ENCODE assay signal across 22 mouse cellular contexts in genomic region chr10:6954533-6954932, GRCm38 (mm10).
DNase-seq lines count a peak whose midpoint lies in the region; ATAC-seq lines count a peak whose summit lies in the region.
"Had no signal": no experiment of that assay in that cellular context is flagged by ENCODE, and none has a peak within 500 bp of the region (broad histone marks: within the 10 kb centered on the region; RNA-seq: fewer than 3 reads in every experiment).

No protein-coding gene starts in this region.

- no peaks in the 10 kb centered on the region for H3K9me3 ChIP-seq in hindbrain, embryonic 16.5 days (ENCODE audit: control insufficient read depth, low read length)
- H3K9me3 ChIP-seq: embryonic facial prominence, embryonic 10.5 days; embryonic facial prominence, embryonic 12.5 days; forebrain, embryonic 13.5 days; forebrain, embryonic 15.5 days had no signal

- no peaks in the 10 kb centered on the region for H3K36me3 ChIP-seq in hindbrain, embryonic 16.5 days (ENCODE audit: control insufficient read depth, insufficient read depth, low read length)
- H3K36me3 ChIP-seq: embryonic facial prominence, embryonic 10.5 days; embryonic facial prominence, embryonic 12.5 days; forebrain, embryonic 15.5 days had no signal

- no peak overlapping the region for H3K9ac ChIP-seq in hindbrain, embryonic 16.5 days (ENCODE audit: low read depth, low read length)
- H3K9ac ChIP-seq: embryonic facial prominence, embryonic 12.5 days; forebrain, embryonic 13.5 days; forebrain, embryonic 15.5 days; forebrain, postnatal 0 days had no signal

- H3K4me1 ChIP-seq in hindbrain, embryonic 16.5 days (ENCODE audit: control insufficient read depth, insufficient read depth, low read depth, low read length) = no peaks in the 10 kb centered on the region
- H3K4me1 ChIP-seq: embryonic facial prominence, embryonic 10.5 days; embryonic facial prominence, embryonic 12.5 days; forebrain, embryonic 13.5 days; forebrain, embryonic 15.5 days had no signal

- ATAC-seq in CD4-positive, CD25-positive, alpha-beta regulatory T cell, adult 4 months = peak; percentile 70
- ATAC-seq in activated CD4-positive, CD25-positive, alpha-beta regulatory T cell, adult 4 months = peak; percentile 46
- no peak for ATAC-seq in hindbrain, embryonic 16.5 days
- ATAC-seq: forebrain, embryonic 13.5 days; forebrain, embryonic 15.5 days; forebrain, postnatal 0 days had no signal

- no peak overlapping the region for H3K4me2 ChIP-seq in hindbrain, embryonic 16.5 days (ENCODE audit: low read length)
- H3K4me2 ChIP-seq: embryonic facial prominence, embryonic 12.5 days; forebrain, embryonic 13.5 days; forebrain, embryonic 15.5 days had no signal

- no peak overlapping the region for H3K27ac ChIP-seq in hindbrain, embryonic 16.5 days (ENCODE audit: low read depth, low read length)
- H3K27ac ChIP-seq: embryonic facial prominence, embryonic 10.5 days; embryonic facial prominence, embryonic 12.5 days; forebrain, embryonic 13.5 days; forebrain, embryonic 15.5 days had no signal

- no peak overlapping the region for H3K4me3 ChIP-seq in hindbrain, embryonic 16.5 days (ENCODE audit: low read length)
- H3K4me3 ChIP-seq: embryonic facial prominence, embryonic 10.5 days; embryonic facial prominence, embryonic 12.5 days; forebrain, embryonic 13.5 days; forebrain, embryonic 15.5 days had no signal

- DNase-seq in thymus, postnatal 0 days (ENCODE audit: low spot score) = peak; percentile 48
- DNase-seq in thymus, postnatal 25 days = no peak
- DNase-seq in naive thymus-derived CD4-positive, alpha-beta T cell, adult 2 months (ENCODE audit: low read depth) = peak; percentile 70
- DNase-seq in frontal cortex, postnatal 10 days (ENCODE audit: low spot score in 2 of 2) = no peak
- no peak for DNase-seq in gastrocnemius, adult 18-20 months (ENCODE audit: low spot score)
- DNase-seq: adrenal gland, adult 2 months; adrenal gland, postnatal 10 days; adrenal gland, postnatal 25 days; B cell, adult 2 months; cerebellum, adult 11 months; cerebellum, adult 18-20 months; cerebellum, adult 8-10 months; cerebellum, postnatal 10 days; cerebellum, postnatal 25 days; forebrain, postnatal 0 days had no signal

- no peaks in the 10 kb centered on the region for H3K27me3 ChIP-seq in hindbrain, embryonic 16.5 days (replicated peaks; ENCODE audit: control insufficient read depth, insufficient read depth, low read length)
- H3K27me3 ChIP-seq: embryonic facial prominence, embryonic 12.5 days; forebrain, embryonic 13.5 days; forebrain, embryonic 15.5 days had no signal

Comparison
In these comparisons a context has a peak if more than half of its experiments do, and no peak if none do; other contexts are left out.
1. DNase-seq: peak in thymus, postnatal 0 days (single experiment) and naive thymus-derived CD4-positive, alpha-beta T cell, adult 2 months (single experiment); none in thymus, postnatal 25 days (single experiment), frontal cortex, postnatal 10 days (0 of 2) and gastrocnemius, adult 18-20 months (single experiment).